Mouse (Mus musculus): ENCODE measurements around the gene Grin2c. TPM values are rescaled to one million over a fixed set of nuclear protein-coding genes. Genes with fewer than 3 reads are reported as not detected.

The Grin2c gene
- polyA plus RNA-seq, 1 experiment from 2014 or later, result not detected

DNA sequence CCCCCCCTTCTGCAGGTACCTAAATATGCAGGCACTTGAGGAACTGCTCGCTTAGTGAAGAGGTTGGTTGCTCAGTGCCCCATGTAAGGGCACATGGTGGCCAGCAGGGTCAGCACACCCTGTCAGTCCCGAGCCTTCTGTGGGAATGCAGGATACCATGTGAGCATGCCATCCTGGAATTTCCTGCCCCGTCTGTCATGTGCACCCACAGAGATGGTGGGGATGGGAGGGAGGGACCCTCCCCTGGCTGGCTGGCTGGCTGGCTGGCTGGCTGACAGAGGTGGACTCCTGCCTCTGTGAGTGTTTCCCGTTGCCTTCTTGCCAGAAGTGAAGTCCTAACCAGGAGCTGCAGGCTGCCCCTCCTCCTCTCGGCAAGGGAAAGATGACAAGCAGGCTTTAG is 44.5 kb downstream of the Grin2c start:
- ATAC-seq (no peak), DNase-seq (ENCODE audit: low read depth, low spot score) (no peak)
- ChIA-PET CTCF (no interaction called here), POLR2A (no interaction called here)
- in situ Hi-C loops (cut with MboI; ENCODE audit: low pct_unique_long_range_greater_than_20kb), result no loop called here
- no peaks in the 10 kb centered on the region for H3K27me3 ChIP-seq
- TF ChIP-seq CTCF (IDR thresholded peaks at IDR 0.05), result no peak

DNA sequence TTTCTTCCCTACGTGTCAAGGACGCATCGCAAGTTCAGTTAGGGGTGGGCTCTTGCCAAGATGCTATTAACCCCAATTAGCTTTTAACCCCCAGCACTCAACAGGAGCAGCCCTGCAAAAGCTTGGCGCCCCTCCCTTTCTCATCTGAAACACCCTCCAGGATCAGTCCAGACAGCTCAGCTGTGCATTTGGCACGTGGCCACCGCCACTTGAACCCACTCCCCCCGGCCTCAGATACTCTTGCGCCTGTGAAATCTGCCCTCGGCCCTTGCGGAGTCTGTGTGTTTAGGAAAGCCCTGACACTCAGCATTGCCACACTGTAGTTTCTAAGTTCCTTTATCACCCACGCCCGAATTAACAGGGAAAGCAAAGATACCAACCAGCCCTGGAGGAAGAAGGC is 45.0 kb downstream of the Grin2c start:
- ATAC-seq (no peak), DNase-seq (ENCODE audit: low read depth, low spot score) (no peak)
- CTCF ChIA-PET, result interaction anchor here (1.7 kb wide), 1 partner anchor 47 kb away, joined by 3 read pairs; no protein-coding TSS in a partner anchor
- TF ChIP-seq CTCF (IDR thresholded peaks at IDR 0.05), result no peak
- in situ Hi-C loops (cut with MboI; ENCODE audit: low pct_unique_long_range_greater_than_20kb), result no loop called here
- POLR2A ChIA-PET, result no interaction called here
- no peaks in the 10 kb centered on the region for H3K27me3 ChIP-seq

DNA sequence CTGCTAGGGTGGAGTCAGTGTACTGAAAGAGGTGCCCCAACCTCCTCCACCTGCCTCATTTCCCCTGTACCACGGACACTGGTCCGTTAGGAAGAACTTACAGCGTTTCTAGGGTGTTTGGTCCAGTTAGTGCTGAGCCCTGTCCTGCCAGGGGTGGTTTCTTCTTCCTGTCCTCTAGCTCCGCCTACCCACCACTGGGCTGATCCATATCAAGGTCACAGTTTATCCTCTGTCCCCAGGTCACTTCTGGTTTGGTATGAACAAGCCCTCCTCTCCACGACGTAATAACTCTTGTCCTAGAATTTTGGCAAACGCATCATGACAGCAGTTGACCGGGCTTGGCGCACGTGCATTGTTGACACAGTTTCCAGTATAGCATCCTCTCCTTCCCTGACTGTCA is 47.4 kb downstream of the Grin2c start:
- no peak for TF ChIP-seq CTCF (IDR thresholded peaks at IDR 0.05)
- in situ Hi-C loops (cut with MboI; ENCODE audit: low pct_unique_long_range_greater_than_20kb), result no loop called here
- ChIA-PET CTCF (interaction anchor here (1.5 kb wide), 1 partner anchor 18 kb away, joined by 4 read pairs; no protein-coding TSS in a partner anchor), POLR2A (no interaction called here)
- no peak for ATAC-seq
- no peak for DNase-seq (ENCODE audit: low read depth, low spot score)
- no peaks in the 10 kb centered on the region for H3K27me3 ChIP-seq

DNA sequence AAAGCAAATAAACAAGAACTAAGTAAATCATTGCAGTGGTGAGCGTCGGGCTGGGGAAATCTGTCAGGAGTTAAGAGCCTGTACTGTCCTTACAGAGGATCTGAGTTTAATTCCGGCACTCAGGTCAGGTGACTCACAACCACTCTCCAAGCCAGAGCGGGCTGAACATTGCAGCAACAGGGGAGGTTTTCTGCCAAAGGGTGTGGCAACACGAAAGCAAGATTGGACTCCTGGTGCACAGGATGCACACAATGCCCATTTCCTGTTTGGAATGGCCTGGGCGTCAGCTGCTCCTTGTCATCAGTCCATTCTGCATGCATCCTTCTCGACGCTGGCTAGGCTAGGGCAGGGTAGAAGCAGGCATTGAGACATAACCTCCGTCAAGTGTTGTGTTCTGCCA is 47.8 kb downstream of the Grin2c start:
- in situ Hi-C loops (cut with MboI; ENCODE audit: low pct_unique_long_range_greater_than_20kb), result no loop called here
- ATAC-seq (no peak), DNase-seq (ENCODE audit: low read depth, low spot score) (no peak)
- CTCF ChIA-PET, result interaction anchor here (1.5 kb wide), 1 partner anchor 17 kb away, joined by 4 read pairs; no protein-coding TSS in a partner anchor
- no peaks in the 10 kb centered on the region for H3K27me3 ChIP-seq
- POLR2A ChIA-PET, result no interaction called here
- no peak for TF ChIP-seq CTCF (IDR thresholded peaks at IDR 0.05)

DNA sequence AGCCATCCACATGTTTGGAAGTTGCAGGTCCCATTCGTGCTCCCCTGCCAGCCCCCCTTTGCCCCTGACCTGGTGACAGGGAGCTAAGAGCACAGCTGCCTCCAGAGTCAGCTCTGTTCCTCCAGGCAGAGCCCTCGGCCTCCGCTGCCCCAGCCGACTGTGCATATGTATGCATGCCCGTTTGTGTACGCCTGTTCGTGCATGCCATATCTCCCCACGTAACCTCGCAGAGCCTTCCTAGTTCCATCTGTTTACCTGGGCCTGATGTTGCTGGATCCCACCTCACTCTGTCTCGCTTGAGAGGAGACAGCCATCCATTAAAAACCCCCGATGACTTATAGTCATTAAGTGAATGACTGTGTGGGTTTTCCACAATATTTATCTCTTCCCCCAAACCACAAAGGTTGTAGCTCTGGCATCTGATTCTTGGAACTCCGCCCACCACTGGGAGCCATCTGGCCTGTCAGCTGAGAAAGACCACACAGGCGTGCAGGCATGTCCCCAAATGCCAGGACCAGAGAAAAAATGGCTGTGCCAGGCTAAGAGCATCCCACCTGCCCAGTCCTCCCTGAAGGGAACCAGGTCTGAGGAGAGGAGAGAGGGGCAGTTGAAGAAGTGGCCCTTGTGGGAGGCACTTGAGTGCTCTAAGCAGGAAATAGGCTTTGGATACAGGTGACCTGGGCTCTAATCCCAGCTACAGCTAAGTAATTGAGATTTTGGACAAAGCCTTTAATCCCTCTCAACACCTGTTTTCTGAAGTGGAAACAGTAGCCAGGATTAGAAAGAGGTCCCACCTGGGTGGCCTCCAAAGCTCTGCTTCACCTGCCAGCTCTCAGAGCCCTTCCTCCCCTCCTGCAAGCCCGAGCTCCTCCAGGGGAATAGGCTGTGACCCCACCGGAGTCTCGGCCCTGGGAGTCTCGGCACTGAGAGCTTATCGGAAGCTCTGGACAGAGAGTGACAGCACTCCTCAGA is 49.3 kb downstream of the Grin2c start:
- CTCF ChIA-PET, result interaction anchor here (1.1 kb wide), 1 partner anchor 11 kb away, joined by 3 read pairs; no protein-coding TSS in a partner anchor
- in situ Hi-C loops (cut with MboI; ENCODE audit: low pct_unique_long_range_greater_than_20kb), result no loop called here
- no peak for DNase-seq (ENCODE audit: low read depth, low spot score)

DNA sequence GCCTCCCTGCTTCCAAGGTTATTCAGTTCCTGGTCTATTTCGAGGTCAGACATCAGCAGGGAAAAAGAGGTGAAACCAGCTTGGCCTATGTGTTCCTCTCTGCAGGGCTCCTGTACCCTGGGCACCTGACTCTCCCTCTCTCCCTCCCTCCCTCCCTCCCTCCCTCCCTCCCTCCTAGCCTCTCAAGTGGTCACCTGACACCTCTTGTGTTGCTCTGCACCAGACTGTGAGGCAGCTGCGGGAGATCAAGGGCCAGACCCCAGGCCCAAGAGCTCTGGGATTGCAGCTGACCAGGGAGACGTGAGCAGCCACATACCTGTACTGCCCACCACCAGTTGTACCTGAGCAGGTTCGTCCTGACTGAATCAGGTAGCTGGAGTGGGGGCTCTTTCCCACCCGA is 51.9 kb downstream of the Grin2c start:
- ATAC-seq, result no peak
- in situ Hi-C loops (cut with MboI; ENCODE audit: low pct_unique_long_range_greater_than_20kb), result no loop called here
- TF ChIP-seq CTCF (IDR thresholded peaks at IDR 0.05), result no peak
- H3K27me3 ChIP-seq, result no peaks in the 10 kb centered on the region
- ChIA-PET POLR2A (interaction anchor here (0.5 to 1.3 kb wide), 3 partner anchors 12 to 61 kb away, joined by 3 to 4 read pairs (median 4); partner anchors contain the start of gene Fdxr), CTCF (interaction anchor here (1.1 to 2.3 kb wide), 2 partner anchors 13 to 56 kb away, joined by 3 to 7 read pairs; no protein-coding TSS in a partner anchor)
- no peak for DNase-seq (ENCODE audit: low read depth, low spot score)

More for the DNA sequence above, 49.3 kb downstream of the Grin2c start:
- no peak for TF ChIP-seq CTCF (IDR thresholded peaks at IDR 0.05)
- POLR2A ChIA-PET, result no interaction called here
- no peaks in the 10 kb centered on the region for H3K27me3 ChIP-seq
- no peak for ATAC-seq

DNA sequence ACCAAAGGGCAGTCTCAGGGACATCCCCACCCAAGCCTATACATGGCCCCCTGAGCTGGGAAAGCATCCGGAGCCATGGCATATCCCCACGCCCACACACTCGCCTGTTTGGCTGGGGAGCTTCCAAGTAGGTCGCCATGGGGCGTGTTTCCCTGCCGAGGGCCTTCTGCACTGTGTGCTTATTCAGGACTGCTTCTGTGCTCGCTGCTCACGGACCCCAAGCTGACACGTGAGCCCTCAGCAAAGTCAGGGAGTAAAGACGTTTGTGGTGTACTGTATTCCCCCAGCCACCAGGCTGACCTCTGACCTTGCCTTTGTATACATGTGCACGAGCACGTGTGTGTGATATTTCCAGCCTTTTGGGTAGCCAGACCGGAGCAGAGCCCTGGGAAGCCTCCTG is 54.9 kb downstream of the Grin2c start:
- H3K27me3 ChIP-seq, result no peaks in the 10 kb centered on the region
- ChIA-PET POLR2A (no interaction called here), CTCF (interaction anchor here (0.8 to 1.2 kb wide), 2 partner anchors 10 to 65 kb away, joined by 3 to 4 read pairs; partner anchors contain the start of gene Fdxr)
- ATAC-seq (no peak), DNase-seq (ENCODE audit: low read depth, low spot score) (no peak)
- no peak for TF ChIP-seq CTCF (IDR thresholded peaks at IDR 0.05)
- in situ Hi-C loops (cut with MboI; ENCODE audit: low pct_unique_long_range_greater_than_20kb), result no loop called here

DNA sequence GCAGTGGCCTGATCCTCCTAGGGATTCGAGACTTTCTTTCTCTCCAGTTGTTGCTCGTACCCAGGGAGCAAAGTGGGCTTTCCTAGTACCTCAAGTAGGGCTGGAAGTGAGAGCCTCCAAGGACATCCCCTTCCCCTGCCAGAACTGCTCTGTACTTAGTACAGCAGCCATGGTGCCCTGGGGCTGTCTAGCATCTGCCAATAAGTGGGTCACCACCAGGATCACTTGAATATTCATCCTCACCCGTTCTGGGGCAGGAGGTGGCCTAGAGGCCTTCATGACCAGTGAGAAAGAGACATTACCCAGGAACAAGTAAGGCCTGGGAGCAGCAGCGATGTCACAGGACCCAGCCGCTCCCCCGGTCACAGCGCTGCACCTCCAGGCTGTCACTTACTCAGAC is 57.1 kb downstream of the Grin2c start:
- DNase-seq (ENCODE audit: low read depth, low spot score) (no peak), ATAC-seq (no peak)
- POLR2A ChIA-PET, result interaction anchor here (0.5 kb wide), 1 partner anchor 46 kb away, joined by 4 read pairs; no protein-coding TSS in a partner anchor
- in situ Hi-C loops (cut with MboI; ENCODE audit: low pct_unique_long_range_greater_than_20kb), result no loop called here
- CTCF ChIA-PET, result no interaction called here
- no peaks in the 10 kb centered on the region for H3K27me3 ChIP-seq
- no peak for TF ChIP-seq CTCF (IDR thresholded peaks at IDR 0.05)

DNA sequence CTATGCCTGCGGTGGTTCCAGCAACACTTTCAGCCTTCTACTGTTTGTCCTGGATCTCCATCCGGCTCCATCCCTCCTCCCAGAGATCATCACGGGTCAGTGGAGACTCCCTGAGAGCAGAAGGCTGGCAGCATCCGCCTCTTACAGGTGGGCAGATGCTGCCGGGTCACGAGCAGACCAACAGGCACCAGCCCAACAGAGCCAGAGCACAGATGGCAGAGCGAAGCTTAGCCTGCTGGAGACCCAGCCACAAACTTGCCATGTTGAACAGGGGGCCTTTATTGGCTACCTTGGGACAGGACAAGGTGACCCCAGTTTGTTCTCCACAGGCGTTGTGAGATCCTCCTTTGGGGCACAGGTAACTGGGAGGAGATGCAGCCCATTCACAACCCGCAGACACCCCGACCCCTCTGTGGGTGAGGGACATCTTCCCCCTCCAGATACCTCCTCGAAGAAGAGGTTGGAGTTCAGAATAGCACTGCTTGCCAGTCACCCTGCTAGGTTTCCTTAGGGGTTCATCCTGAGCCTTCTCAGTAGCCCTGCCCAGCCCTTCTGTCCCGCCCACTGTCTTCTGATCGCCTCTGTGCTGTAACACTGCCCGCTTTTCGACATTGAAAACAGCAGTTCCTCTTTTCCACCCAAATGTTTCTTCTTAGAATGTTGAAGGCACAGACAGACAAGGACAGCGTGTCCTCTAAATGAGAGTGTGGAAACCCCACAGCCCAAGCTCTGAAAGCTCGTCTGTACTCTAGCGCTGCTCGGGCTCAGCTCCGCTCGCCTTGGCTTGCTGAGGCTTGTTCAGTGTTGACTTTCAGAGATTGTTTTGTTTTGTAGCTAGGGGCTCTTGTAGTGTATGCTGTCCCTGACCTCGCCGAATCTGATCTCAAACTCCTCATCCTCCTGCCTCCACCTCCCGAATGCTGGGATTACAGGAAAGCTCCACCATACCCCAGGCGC is 58.0 kb downstream of the Grin2c start:
- H3K27me3 ChIP-seq, result no peaks in the 10 kb centered on the region
- no peak for TF ChIP-seq CTCF (IDR thresholded peaks at IDR 0.05)
- in situ Hi-C loops (cut with MboI; ENCODE audit: low pct_unique_long_range_greater_than_20kb), result no loop called here
- no peak for DNase-seq (ENCODE audit: low read depth, low spot score)
- POLR2A ChIA-PET, result interaction anchor here (0.5 kb wide), 1 partner anchor 45 kb away, joined by 4 read pairs; no protein-coding TSS in a partner anchor
- ATAC-seq, result no peak
- CTCF ChIA-PET, result no interaction called here

DNA sequence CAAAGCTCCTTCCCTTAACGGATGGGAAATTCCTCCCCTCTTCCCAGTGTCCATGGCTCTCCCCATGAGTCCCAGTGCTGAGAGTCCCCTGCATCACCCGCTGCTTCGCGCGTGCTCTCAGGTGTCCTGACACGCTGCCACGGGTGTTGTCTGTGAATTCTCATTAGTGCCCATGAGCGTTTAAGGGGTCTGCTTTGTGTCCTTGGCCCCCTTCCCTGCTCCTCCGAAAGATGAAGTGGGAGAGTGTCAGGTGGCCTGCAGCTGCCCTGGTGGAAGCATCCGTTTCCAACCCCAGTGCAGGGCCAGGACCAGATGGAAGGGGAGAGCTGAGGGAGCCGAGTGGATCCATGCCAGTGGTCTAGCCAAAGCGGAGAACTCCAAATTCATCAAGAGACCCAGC is 58.9 kb downstream of the Grin2c start:
- ChIA-PET POLR2A (no interaction called here), CTCF (no interaction called here)
- DNase-seq (ENCODE audit: low read depth, low spot score), result no peak
- no peaks in the 10 kb centered on the region for H3K27me3 ChIP-seq
- no peak for ATAC-seq
- in situ Hi-C loops (cut with MboI; ENCODE audit: low pct_unique_long_range_greater_than_20kb), result no loop called here
- no peak for TF ChIP-seq CTCF (IDR thresholded peaks at IDR 0.05)
